Comparison of ENCODE assay signal across 17 mouse cellular contexts in genomic region chr6:71527056-71527455, GRCm38 (mm10). TPM values are rescaled to one million over a fixed set of nuclear protein-coding genes. Genes with fewer than 3 reads are reported as not detected.
DNase-seq lines count a peak whose midpoint lies in the region; ATAC-seq and TF ChIP-seq lines count a peak whose summit lies in the region.
"Had no signal": no experiment of that assay in that cellular context is flagged by ENCODE, and none has a peak within 500 bp of the region (broad histone marks: within the 10 kb centered on the region; RNA-seq: fewer than 3 reads in every experiment).

No protein-coding gene starts in this region.

- no peak overlapping the region for H3K4me3 ChIP-seq in heart, embryonic 11.5 days (ENCODE audit: low read depth, low read length)
- H3K4me3 ChIP-seq in neural tube, embryonic 15.5 days (replicated peaks): no peak overlapping the region
- no peak overlapping the region for H3K4me3 ChIP-seq in kidney, adult 2 months (ENCODE audit: insufficient read depth, low read depth, low read length)
- H3K4me3 ChIP-seq: kidney, embryonic 15.5 days; limb, embryonic 15.5 days; liver, embryonic 15.5 days; myocyte had no signal

- H3K27me3 ChIP-seq in heart, embryonic 11.5 days (ENCODE audit: control insufficient read depth, insufficient read depth, low read length): no peaks in the 10 kb centered on the region
- no peaks in the 10 kb centered on the region for H3K27me3 ChIP-seq in neural tube, embryonic 15.5 days (replicated peaks)
- H3K27me3 ChIP-seq in kidney, adult 2 months (replicated peaks; ENCODE audit: control insufficient read depth, insufficient read depth, low read length): no peaks in the 10 kb centered on the region
- H3K27me3 ChIP-seq: kidney, embryonic 15.5 days; limb, embryonic 15.5 days; liver, embryonic 15.5 days had no signal

- ATAC-seq in heart, embryonic 11.5 days (replicated peaks; ENCODE audit: insufficient number of reproducible peaks, low FRiP score, low TSS enrichment): peak; percentile 26; the same call in 1 of the 2 replicates
- 0 out of 2 replicates have a peak, but pooled peaks have one; percentile 21 for ATAC-seq in neural tube, embryonic 15.5 days (ENCODE audit: low FRiP score)

- WGBS in heart, embryonic 11.5 days (ENCODE audit: insufficient replicate concordance): 87% methylated on average over 10 of the region's 10 CpGs
- WGBS in neural tube, embryonic 15.5 days: 91% methylated on average over 10 of the region's 10 CpGs
- 82% methylated on average over 10 of the region's 10 CpGs for WGBS in kidney, adult 2 months

- H3K9me3 ChIP-seq in heart, embryonic 11.5 days (replicated peaks; ENCODE audit: control insufficient read depth, low read length): no peaks in the 10 kb centered on the region
- no peaks in the 10 kb centered on the region for H3K9me3 ChIP-seq in neural tube, embryonic 15.5 days (replicated peaks)
- H3K9me3 ChIP-seq: kidney, embryonic 15.5 days; limb, embryonic 15.5 days; liver, embryonic 15.5 days had no signal

- no peaks in the 10 kb centered on the region for H3K36me3 ChIP-seq in heart, embryonic 11.5 days (ENCODE audit: control insufficient read depth, insufficient read depth, low read length)
- H3K36me3 ChIP-seq in neural tube, embryonic 15.5 days: no peaks in the 10 kb centered on the region
- no peaks in the 10 kb centered on the region for H3K36me3 ChIP-seq in kidney, adult 2 months (ENCODE audit: control insufficient read depth, insufficient read depth, low read length)
- H3K36me3 ChIP-seq: kidney, embryonic 15.5 days; limb, embryonic 15.5 days; liver, embryonic 15.5 days had no signal

- no peak overlapping the region for H3K4me2 ChIP-seq in heart, embryonic 11.5 days
- H3K4me2 ChIP-seq in neural tube, embryonic 15.5 days: no peak overlapping the region
- H3K4me2 ChIP-seq: kidney, embryonic 15.5 days; limb, embryonic 15.5 days; liver, embryonic 15.5 days had no signal

- no peak for DNase-seq in heart, adult 18-20 months
- DNase-seq in neural tube, embryonic 10.5 days (ENCODE audit: extremely low spot score, low spot score): no peak
- DNase-seq in cerebellum, postnatal 10 days: peak; percentile 83 to 90
- DNase-seq in c-Kit-positive CD71-positive TER-119-positive erythroid progenitor cells, embryonic 14.5 days (ENCODE audit: low spot score): no peak
- DNase-seq in kidney, adult 2 months: no peak
- DNase-seq: adrenal gland, postnatal 36 days; embryo, embryonic 11 days; heart, postnatal 4 days; midbrain, embryonic 14.5 days; right cerebral cortex, postnatal 14 days; thymus, postnatal 36 days had no signal

- no peak overlapping the region for H3K27ac ChIP-seq in heart, embryonic 11.5 days (ENCODE audit: low read depth, low read length)
- H3K27ac ChIP-seq in neural tube, embryonic 15.5 days (replicated peaks): no peak overlapping the region
- H3K27ac ChIP-seq in kidney, adult 2 months (ENCODE audit: insufficient read depth, low read depth, low read length): no peak overlapping the region
- H3K27ac ChIP-seq: kidney, embryonic 15.5 days; limb, embryonic 15.5 days; liver, embryonic 15.5 days had no signal

- H3K9ac ChIP-seq in heart, embryonic 11.5 days (ENCODE audit: low read depth, low read length): no peak overlapping the region
- H3K9ac ChIP-seq in neural tube, embryonic 15.5 days (replicated peaks): no peak overlapping the region
- H3K9ac ChIP-seq: kidney, embryonic 15.5 days; limb, embryonic 15.5 days; liver, embryonic 15.5 days had no signal

- no peaks in the 10 kb centered on the region for H3K4me1 ChIP-seq in heart, embryonic 11.5 days (ENCODE audit: control insufficient read depth, insufficient read depth, low read length)
- no peaks in the 10 kb centered on the region for H3K4me1 ChIP-seq in neural tube, embryonic 15.5 days
- no peaks in the 10 kb centered on the region for H3K4me1 ChIP-seq in kidney, adult 2 months (ENCODE audit: control insufficient read depth, insufficient read depth, low read length)
- H3K4me1 ChIP-seq: kidney, embryonic 15.5 days; limb, embryonic 15.5 days; liver, embryonic 15.5 days had no signal

- TF ChIP-seq POLR2A in kidney, adult 2 months (IDR thresholded peaks at IDR 0.05; ENCODE audit: low read depth, low read length): no peak

- no peak for TF ChIP-seq CTCF in kidney, adult 2 months (conservative IDR thresholded peaks at IDR 0.05; ENCODE audit: insufficient read depth, insufficient read length, low read depth, low read length)

RNA-seq across cellular contexts. Expression of gene Chmp3, which starts 16.5 kb away (rescaled TPM):
- 62.2 and 71.6 TPM in 2 replicates for polyA plus RNA-seq in heart, embryonic 11.5 days (2014; fragmentation: Nextera tagmentation; extraction: Ambion mirVana)
- total RNA-seq in heart, adult 18-20 months (2021): 10 to 100 TPM; 52.0 to 56.6 TPM
- polyA plus RNA-seq in neural tube, embryonic 15.5 days (2015; fragmentation: Nextera tagmentation; extraction: Ambion mirVana): 58.6 and 62.8 TPM in 2 replicates
- polyA plus RNA-seq in kidney, adult 2 months (2012; rRNA removed): 44.2 and 51.5 TPM in 2 replicates

RNA-seq across cellular contexts. Expression of gene Rnf103, which starts 33.4 kb away (rescaled TPM):
- 13.5 and 14.3 TPM in 2 replicates for polyA plus RNA-seq in heart, embryonic 11.5 days (2014; fragmentation: Nextera tagmentation; extraction: Ambion mirVana)
- total RNA-seq in heart, adult 18-20 months (2021): 10 to 100 TPM; 24.5 to 25.0 TPM
- polyA plus RNA-seq in neural tube, embryonic 15.5 days (2015; fragmentation: Nextera tagmentation; extraction: Ambion mirVana): 23.0 and 23.9 TPM in 2 replicates
- polyA plus RNA-seq in kidney, adult 2 months (2012; rRNA removed): 12.6 and 15.1 TPM in 2 replicates

Comparison
In these comparisons a context has a peak if more than half of its experiments do, and no peak if none do; other contexts are left out.
1. DNase-seq: peak in cerebellum, postnatal 10 days (2 of 2); none in heart, adult 18-20 months (0 of 2), neural tube, embryonic 10.5 days (single experiment), c-Kit-positive CD71-positive TER-119-positive erythroid progenitor cells, embryonic 14.5 days (single experiment) and kidney, adult 2 months (single experiment).